Mouse (Mus musculus) liver, embryonic 15.5 days (tissue): ENCODE measurements around the gene BC052040. TPM values are rescaled to one million over a fixed set of nuclear protein-coding genes. Genes with fewer than 3 reads are reported as not detected.

ENCODE experiments used
- ATAC-seq: fragments of 200-750 bp; cut with Nextera tagmentation; 2 replicates; pipeline ENCODE4 v1.8.0; 2017; ENCODE audit warnings: moderate number of reproducible peaks, mild to moderate bottlenecking, moderate library complexity; ENCODE audit not compliant: insufficient read depth
- H3K27ac ChIP-seq: fragments of 300-500 bp; sonication (generic); replicated peaks from 2 replicates; pipeline ENCODE4 v1.5.1; 2015; ENCODE audit warnings: mild to moderate bottlenecking, inconsistent platforms
- H3K27me3 ChIP-seq: fragments of 300-500 bp; sonication (generic); 2 replicates; pipeline ENCODE4 v1.6.1; 2015; ENCODE audit warnings: mild to moderate bottlenecking, inconsistent platforms
- H3K36me3 ChIP-seq: fragments of 300-500 bp; sonication (generic); replicated peaks from 2 replicates; pipeline ENCODE4 v1.6.1; 2015; ENCODE audit warnings: moderate library complexity, mild to moderate bottlenecking, inconsistent platforms
- H3K4me1 ChIP-seq: fragments of 300-500 bp; sonication (generic); replicated peaks from 2 replicates; pipeline ENCODE4 v1.6.1; 2015; ENCODE audit warnings: inconsistent platforms
- H3K4me2 ChIP-seq: fragments of 300-500 bp; sonication (generic); 2 replicates; pipeline ENCODE4 v1.6.1; 2015; ENCODE audit warnings: moderate library complexity, mild to moderate bottlenecking, inconsistent platforms
- H3K4me3 ChIP-seq: fragments of 300-500 bp; sonication (generic); replicated peaks from 2 replicates; pipeline ENCODE4 v1.5.1; 2015; ENCODE audit warnings: mild to moderate bottlenecking, inconsistent platforms
- H3K9ac ChIP-seq: fragments of 300-500 bp; sonication (generic); 2 replicates; pipeline ENCODE4 v1.6.1; 2015; ENCODE audit warnings: moderate library complexity, mild to moderate bottlenecking, inconsistent platforms
- H3K9me3 ChIP-seq: fragments of 300-500 bp; sonication (generic); replicated peaks from 2 replicates; pipeline ENCODE4 v1.6.1; 2016; ENCODE audit warnings: inconsistent platforms
- WGBS: fragments of 180-500 bp; shearing (Covaris S2); methylation state at CpG from one replicate; pipeline ENCODE4 v1.1.7; 2015; ENCODE audit warnings: mixed read lengths; ENCODE audit not compliant: insufficient replicate concordance; 5-methylcytosine and 5-hydroxymethylcytosine counted together
- polyA plus RNA-seq: library from polyadenylated mRNA; unstranded; fragments of >200 nt; fragmentation: Nextera tagmentation; extraction: Ambion mirVana; gene quantifications from 2 replicates; pipeline ENCODE4 v1.2.1, GENCODE M21; 2015

BC052040 gene
- polyA plus RNA-seq, 1 experiment from 2014 or later, result 7.9 TPM

GRCm38 (mm10) chr2:115772709-115773108, 191.2 kb downstream of the BC052040 start:
- H3K4me3 ChIP-seq, result no peak overlapping the region
- no peak overlapping the region for H3K9ac ChIP-seq
- H3K36me3 ChIP-seq, result no peaks in the 10 kb centered on the region
- no peak for ATAC-seq
- no peaks in the 10 kb centered on the region for H3K4me1 ChIP-seq
- H3K4me2 ChIP-seq, result no peak overlapping the region
- no peak overlapping the region for H3K27ac ChIP-seq
- WGBS, result 79% methylated on average over 1 of the region's 1 CpGs
- H3K9me3 ChIP-seq, result no peaks in the 10 kb centered on the region
- no peaks in the 10 kb centered on the region for H3K27me3 ChIP-seq

GRCm38 (mm10) chr2:115774153-115774908, 192.8 kb downstream of the BC052040 start:
- Histone ChIP-seq H3K27ac (no peak overlapping the region), H3K9me3 (no peaks in the 10 kb centered on the region), H3K27me3 (no peaks in the 10 kb centered on the region), H3K36me3 (no peaks in the 10 kb centered on the region), H3K4me3 (no peak overlapping the region), H3K4me2 (no peak overlapping the region), H3K4me1 (no peaks in the 10 kb centered on the region), H3K9ac (no peak overlapping the region)
- ATAC-seq, result no peak
- WGBS, result 61% methylated on average over 5 of the region's 5 CpGs

DNA sequence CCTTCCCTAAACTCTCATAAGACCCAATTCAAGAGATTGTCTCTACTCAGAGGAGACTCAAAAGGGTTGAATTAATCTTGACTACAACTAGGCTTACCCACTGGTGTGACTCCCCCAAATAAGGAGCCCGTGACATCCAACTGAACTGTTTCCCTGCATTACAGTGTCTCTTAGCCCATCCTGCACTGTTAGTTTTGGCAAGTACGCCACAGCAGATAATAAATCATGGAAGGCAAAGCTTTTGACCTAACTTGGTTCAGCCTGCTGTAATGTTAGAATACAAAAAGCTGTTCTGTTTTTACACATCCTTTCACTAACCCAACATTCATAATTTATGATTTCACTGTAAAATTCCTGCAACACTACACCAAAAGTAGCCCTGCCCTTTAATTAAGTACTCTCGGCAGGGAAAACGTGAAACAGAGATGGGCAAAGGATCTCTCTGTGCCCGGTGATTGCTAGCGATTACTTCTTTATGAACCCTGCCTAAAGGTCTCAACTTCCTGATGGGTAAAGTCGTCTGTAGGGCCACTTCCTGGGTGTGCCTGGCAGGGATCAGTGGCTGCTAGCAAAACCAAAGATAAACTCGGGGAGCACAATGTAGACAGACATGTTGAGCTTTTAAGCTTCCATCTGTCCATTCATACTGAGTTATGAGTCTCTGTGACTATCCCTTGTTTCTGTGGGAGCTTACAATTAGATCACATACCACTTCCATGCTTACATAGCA, 194.1 kb downstream of the BC052040 start:
- Histone ChIP-seq H3K4me2 (no peak overlapping the region), H3K9me3 (no peaks in the 10 kb centered on the region), H3K36me3 (no peaks in the 10 kb centered on the region), H3K4me3 (no peak overlapping the region), H3K27ac (no peak overlapping the region), H3K9ac (no peak overlapping the region), H3K4me1 (no peaks in the 10 kb centered on the region), H3K27me3 (no peaks in the 10 kb centered on the region)
- WGBS, result 54% methylated on average over 8 of the region's 8 CpGs
- ATAC-seq, result no peak

GRCm38 (mm10) chr2:115776924-115777860, 195.7 kb downstream of the BC052040 start:
- no peak overlapping the region for H3K4me3 ChIP-seq
- WGBS, result 65% methylated on average over 17 of the region's 17 CpGs
- no peaks in the 10 kb centered on the region for H3K36me3 ChIP-seq
- no peak overlapping the region for H3K9ac ChIP-seq
- no peaks in the 10 kb centered on the region for H3K27me3 ChIP-seq
- H3K4me2 ChIP-seq, result no peak overlapping the region
- no peak overlapping the region for H3K27ac ChIP-seq
- no peak for ATAC-seq
- no peaks in the 10 kb centered on the region for H3K9me3 ChIP-seq
- no peaks in the 10 kb centered on the region for H3K4me1 ChIP-seq

GRCm38 (mm10) chr2:115780546-115781011, 199.1 kb downstream of the BC052040 start:
- Histone ChIP-seq H3K4me3 (no peak overlapping the region), H3K36me3 (no peaks in the 10 kb centered on the region), H3K9ac (no peak overlapping the region), H3K9me3 (no peaks in the 10 kb centered on the region), H3K27me3 (no peaks in the 10 kb centered on the region), H3K4me1 (no peaks in the 10 kb centered on the region), H3K4me2 (no peak overlapping the region), H3K27ac (no peak overlapping the region)
- no peak for ATAC-seq
- 61% methylated on average over 5 of the region's 5 CpGs for WGBS

DNA sequence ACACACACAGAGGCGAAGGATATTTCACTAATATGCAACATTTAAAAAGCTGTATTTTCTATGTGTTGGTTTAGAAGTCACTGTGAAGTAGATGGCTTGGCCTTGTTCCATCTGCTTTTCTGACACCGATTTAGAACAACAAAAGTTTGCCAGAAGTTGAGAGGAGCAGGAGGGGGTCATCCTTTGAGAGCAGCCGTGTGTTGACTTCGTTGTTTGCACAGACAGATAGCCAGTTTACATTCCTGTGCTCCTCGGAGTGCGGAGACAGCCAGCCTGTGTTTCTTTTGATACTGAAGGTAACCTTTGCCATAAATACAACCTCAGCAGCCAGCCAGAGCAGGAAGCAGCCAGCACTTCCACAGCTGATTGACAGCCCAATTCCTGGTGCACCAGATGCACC, 204.2 kb downstream of the BC052040 start:
- Histone ChIP-seq H3K27ac (no peak overlapping the region), H3K9ac (no peak overlapping the region), H3K9me3 (no peaks in the 10 kb centered on the region), H3K4me1 (no peaks in the 10 kb centered on the region), H3K4me2 (no peak overlapping the region), H3K36me3 (no peaks in the 10 kb centered on the region), H3K27me3 (no peaks in the 10 kb centered on the region), H3K4me3 (no peak overlapping the region)
- ATAC-seq, result no peak
- 33% methylated on average over 6 of the region's 6 CpGs for WGBS

DNA sequence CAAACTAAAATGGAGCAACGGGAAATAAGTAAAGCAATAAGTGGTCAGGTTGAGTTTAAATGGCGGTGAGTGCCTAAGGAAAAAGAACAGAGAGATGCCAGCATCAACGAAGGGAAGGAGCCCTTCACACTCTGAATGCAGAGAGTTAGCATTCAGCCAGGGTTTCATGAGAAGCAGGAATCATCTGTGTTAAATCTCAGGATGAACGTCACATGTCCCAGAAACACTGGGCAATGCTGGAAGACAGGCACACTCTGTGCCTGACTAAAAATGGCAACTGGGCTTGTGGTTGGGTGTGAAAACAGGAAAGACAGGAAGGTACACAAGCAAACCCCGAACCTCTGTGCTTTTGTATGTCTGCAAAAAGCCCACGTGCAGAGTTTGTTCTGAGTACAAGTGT, 217.3 kb downstream of the BC052040 start:
- no peak for ATAC-seq
- Histone ChIP-seq H3K9ac (no peak overlapping the region), H3K36me3 (no peaks in the 10 kb centered on the region), H3K4me2 (no peak overlapping the region), H3K27me3 (no peaks in the 10 kb centered on the region), H3K4me1 (no peaks in the 10 kb centered on the region), H3K27ac (no peak overlapping the region), H3K4me3 (no peak overlapping the region), H3K9me3 (no peaks in the 10 kb centered on the region)
- WGBS, result 49% methylated on average over 6 of the region's 6 CpGs

- Histone ChIP-seq H3K27ac (no peak overlapping the region), H3K27me3 (no peaks in the 10 kb centered on the region), H3K4me1 (no peaks in the 10 kb centered on the region), H3K4me3 (no peak overlapping the region), H3K36me3 (no peaks in the 10 kb centered on the region), H3K4me2 (no peak overlapping the region), H3K9ac (no peak overlapping the region), H3K9me3 (no peaks in the 10 kb centered on the region)
- 38% methylated on average over 4 of the region's 4 CpGs for WGBS
- ATAC-seq, result no peak
These were observed 226.9 kb downstream of the BC052040 start for GRCm38 (mm10) chr2:115808376-115808775.

GRCm38 (mm10) chr2:115813316-115813715, 231.8 kb downstream of the BC052040 start:
- no peak overlapping the region for H3K4me3 ChIP-seq
- no peaks in the 10 kb centered on the region for H3K9me3 ChIP-seq
- no peaks in the 10 kb centered on the region for H3K27me3 ChIP-seq
- no peaks in the 10 kb centered on the region for H3K4me1 ChIP-seq
- no peak overlapping the region for H3K27ac ChIP-seq
- H3K36me3 ChIP-seq, result no peaks in the 10 kb centered on the region
- no peak overlapping the region for H3K4me2 ChIP-seq
- no peak for ATAC-seq
- 32% methylated on average over 11 of the region's 11 CpGs for WGBS
- H3K9ac ChIP-seq, result no peak overlapping the region

DNA sequence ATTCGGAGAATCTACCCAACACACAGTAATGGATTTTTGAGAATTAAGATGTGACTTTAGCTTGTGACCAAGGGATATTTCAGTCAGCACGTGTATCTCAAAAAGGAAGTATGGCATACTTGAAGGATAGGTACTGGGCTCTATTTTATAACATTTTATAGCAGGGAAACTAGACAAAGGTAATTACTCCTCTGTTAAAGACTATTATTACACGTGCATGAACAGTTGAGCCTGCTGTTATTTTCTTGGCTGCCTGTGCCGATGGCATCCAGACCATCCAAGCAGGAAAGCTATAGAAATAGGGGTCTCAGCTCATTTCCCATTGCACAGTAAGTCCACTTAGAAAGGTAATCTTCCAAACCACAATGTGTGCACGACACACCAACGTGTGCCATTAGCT, 232.2 kb downstream of the BC052040 start:
- Histone ChIP-seq H3K36me3 (no peaks in the 10 kb centered on the region), H3K4me3 (no peak overlapping the region), H3K9me3 (no peaks in the 10 kb centered on the region), H3K27ac (no peak overlapping the region), H3K27me3 (no peaks in the 10 kb centered on the region), H3K4me2 (no peak overlapping the region), H3K9ac (no peak overlapping the region), H3K4me1 (no peaks in the 10 kb centered on the region)
- ATAC-seq, result no peak
- WGBS, result 58% methylated on average over 6 of the region's 6 CpGs

DNA sequence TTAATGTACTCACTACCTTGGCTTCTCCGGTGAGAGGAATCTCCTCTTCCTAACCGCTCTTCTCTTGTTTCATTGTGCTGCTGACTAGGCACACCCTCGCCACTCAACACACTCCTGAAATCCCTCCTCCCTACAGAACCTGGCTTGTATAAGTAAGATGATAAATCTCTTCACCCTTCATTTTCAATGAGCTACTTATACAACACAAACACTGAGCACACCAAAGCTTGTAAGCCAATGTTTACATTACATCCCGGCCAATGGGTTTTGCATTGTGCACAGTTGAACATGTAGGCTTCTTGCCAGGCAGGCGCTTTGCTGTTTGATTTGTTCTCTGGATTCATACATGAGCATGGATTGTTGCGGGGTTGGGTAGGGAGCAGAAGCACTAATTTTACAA, 236.4 kb downstream of the BC052040 start:
- H3K27ac ChIP-seq, result no peak overlapping the region
- 64% methylated on average over 6 of the region's 6 CpGs for WGBS
- H3K4me2 ChIP-seq, result no peak overlapping the region
- no peaks in the 10 kb centered on the region for H3K27me3 ChIP-seq
- H3K4me1 ChIP-seq, result no peaks in the 10 kb centered on the region
- no peak for ATAC-seq
- no peak overlapping the region for H3K4me3 ChIP-seq
- H3K9me3 ChIP-seq, result no peaks in the 10 kb centered on the region
- no peak overlapping the region for H3K9ac ChIP-seq
- H3K36me3 ChIP-seq, result no peaks in the 10 kb centered on the region
